Mouse (Mus musculus) testis, adult 2 months (tissue): ENCODE data around the gene Mgat5.

Experiments
- CTCF ChIP-seq: fragments of 200-500 bp; IDR thresholded peaks from 2 replicates; pipeline ENCODE4 v1.5.1; 2012; ENCODE audit warnings: low read depth, mild to moderate bottlenecking, inconsistent platforms, low read length, moderate library complexity; ENCODE audit not compliant: control insufficient read depth, insufficient read depth, insufficient replicate concordance
- POLR2A ChIP-seq: fragments of 200-500 bp; IDR thresholded peaks from 2 replicates; pipeline ENCODE4 v1.6.1; 2012; ENCODE audit warnings: low read depth, mild to moderate bottlenecking, inconsistent platforms, low read length, moderate library complexity; ENCODE audit not compliant: control insufficient read depth

GRCm38 (mm10) chr1:127363638-127364037 is 158.8 kb downstream of the Mgat5 start:
- TF ChIP-seq CTCF (no peak), POLR2A (no peak)
